Mouse (Mus musculus) adrenal gland, adult 18-20 months (tissue): ENCODE results near the gene Aicda. TPM values are rescaled to one million over a fixed set of nuclear protein-coding genes. Genes with fewer than 3 reads are reported as not detected.
"Not testable (repeated sequence)": the region's sequence is repeated elsewhere in the genome, so short reads cannot be mapped to it uniquely, and the experiment has no call there.

ENCODE experiments used
- DNase-seq, 2 experiments: peaks; one replicate each; pipeline ENCODE4 v3.0.0; 2021 to 2022; ENCODE audit warnings: low spot score in 2 of 2
- long read RNA-seq, 2 experiments: library from polyadenylated mRNA; stranded (forward); transcript quantifications; one replicate each; pipeline ENCODE4 v2.0.0; 2021
- total RNA-seq, 2 experiments: library from RNA; stranded (reverse); gene quantifications; 1 replicate in 1 of 2; 2 replicates in 1 of 2; pipeline ENCODE4 v1.2.3; 2021

The Aicda gene
- total RNA-seq, result not detected
- long read RNA-seq, experiment 1, result 0 reads
- long read RNA-seq, experiment 2, result 0 reads

DNA sequence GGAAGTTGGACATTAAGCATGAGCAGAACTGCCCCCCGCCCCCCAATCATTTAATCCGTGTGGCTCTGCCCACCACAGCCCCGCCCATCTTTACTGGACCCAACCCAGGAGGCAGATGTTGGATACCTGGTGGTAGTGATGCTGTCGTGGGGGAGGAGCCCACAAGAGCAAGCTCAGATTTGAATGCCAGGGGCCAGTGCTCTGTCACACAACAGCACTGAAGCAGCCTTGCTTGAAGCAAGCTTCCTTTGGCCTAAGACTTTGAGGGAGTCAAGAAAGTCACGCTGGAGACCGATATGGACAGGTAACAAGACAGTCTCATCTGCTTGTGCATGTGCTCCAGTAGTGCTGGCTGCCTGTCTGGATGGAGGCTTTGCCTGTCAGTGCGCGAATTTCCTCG lies at the start of gene Aicda:
Gene Aicda (plus strand): TSS at position 196 of the 400 bp plus-strand sequence.
- no peak for DNase-seq

DNA sequence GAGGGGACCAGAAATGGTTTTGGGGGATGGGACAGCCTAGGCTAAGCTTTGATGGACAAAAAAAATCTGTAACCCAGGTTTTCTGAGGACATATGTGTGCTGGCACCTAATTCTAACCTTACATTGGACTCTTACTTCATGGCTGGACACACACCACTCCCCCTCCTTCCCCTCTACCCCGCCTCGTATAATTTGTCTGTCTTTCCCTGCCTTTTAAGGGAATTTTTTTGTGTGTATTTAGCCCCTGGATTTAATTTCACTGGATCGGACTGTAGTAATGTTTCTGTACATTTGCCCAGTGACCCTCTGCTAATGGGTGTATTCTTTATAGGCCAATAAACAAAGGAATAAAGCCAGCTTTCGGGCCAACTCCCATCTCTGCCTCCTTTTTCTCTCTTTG lies 48.6 kb upstream of the Aicda start:
- no peak for DNase-seq

DNA sequence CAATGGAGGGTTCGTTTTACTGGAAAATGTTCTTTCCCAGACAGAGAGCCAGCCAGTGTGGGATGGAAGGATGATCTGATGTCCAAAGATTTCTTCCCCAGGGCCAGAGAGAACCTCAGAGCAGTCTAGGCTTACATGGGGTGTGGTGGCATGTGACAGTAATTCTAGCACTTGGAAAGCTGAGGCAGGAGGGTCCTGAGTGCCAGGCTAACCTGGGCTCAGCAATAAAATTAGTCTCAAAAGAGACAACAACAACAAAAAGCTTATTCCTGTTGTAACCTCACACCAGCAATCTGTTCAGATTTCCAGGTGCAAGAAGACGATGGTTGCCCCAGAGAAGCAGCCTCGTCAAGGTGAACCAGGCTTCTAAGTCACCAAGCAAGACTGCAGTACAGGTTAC lies 48.1 kb upstream of the Aicda start, which contains the start of gene Mfap5:
Gene Mfap5 (plus strand): TSS at position 301 of the 400 bp plus-strand sequence.
- no peak for DNase-seq

DNA sequence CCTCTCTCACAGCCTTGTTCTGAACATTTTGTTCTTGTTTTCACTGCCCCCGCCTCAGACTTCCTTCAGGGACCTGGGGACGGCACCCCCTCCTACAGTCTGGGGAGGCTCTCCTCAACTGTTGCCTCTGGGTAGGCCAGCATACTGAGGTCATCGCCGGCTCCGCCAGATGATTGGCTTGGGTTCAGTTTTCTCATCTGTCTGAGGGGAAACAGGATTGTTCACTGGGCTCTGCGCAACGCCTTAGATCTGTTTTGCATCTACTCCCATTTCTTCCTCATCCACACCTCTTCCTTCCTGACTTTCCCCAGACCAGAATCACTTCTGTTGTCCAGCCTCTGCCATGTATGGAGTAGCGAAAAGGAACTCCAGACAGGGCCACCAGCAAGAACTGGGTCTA lies 45.1 kb upstream of the Aicda start:
- no peak for DNase-seq

DNA sequence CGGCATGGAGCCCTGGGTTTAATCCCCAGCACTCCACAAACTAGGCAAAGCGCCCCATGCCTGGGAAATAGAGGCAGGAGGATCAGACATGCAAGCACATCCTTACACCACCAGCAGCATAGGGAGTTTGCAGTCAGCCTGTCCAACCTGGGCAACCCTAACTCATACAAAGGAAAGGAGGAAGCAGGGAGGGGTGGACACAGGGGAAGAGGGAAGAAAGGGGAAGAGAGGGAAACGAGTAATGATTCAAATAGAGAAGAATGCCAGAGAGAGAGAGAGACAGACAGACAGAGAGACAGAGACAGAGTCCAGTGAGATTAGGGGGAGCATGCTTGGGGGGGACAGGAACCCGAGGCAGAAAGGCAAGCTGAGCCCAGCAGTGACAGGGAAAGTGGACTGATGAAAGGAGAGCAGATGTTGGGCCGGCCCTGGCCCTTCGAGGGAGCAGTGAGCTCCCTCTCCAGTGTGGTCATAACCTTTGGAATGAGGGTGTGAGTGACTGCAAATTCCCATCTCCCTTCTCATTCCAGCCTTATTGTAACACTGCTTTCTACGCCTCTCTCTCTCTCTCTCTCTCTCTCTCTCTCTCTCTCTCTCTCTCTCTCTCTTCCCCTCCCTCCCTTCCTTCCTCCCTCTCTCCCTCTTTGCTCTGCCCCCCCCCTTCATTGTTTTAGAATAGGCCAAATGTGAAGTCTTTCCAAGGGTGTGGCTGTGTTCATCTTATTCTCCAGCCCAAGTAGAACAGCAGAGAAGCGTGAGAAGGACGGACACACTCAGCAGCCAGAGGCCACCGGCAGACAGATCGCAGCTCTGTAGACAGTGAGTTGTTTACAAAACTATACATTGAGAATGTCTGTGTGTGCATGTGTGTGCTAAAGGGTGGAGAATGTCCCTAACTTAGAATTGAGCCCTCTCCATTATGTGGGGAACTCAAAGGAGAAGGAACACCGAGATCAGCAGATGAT lies 40.4 kb upstream of the Aicda start:
- DNase-seq, result no peak

DNA sequence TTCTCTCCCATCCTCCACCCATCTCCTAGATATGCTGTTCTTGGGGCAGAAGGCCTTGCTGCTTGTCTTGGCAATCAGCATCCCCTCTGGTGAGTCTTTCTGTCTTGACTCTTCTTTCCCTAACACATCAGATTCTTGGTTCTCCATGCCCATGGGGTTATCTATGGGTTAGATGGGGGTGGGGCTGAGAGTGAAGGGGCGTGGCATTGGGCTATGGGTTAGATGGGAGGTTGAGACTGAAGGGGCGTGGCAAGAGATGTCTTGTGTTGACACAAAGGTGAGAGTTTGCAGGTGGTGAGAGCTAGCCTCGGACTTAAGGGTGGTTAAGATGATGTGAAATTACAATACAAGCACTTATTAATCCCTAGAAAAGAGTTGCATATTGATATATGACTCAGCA lies 39.3 kb upstream of the Aicda start:
- DNase-seq, result no peak

DNA sequence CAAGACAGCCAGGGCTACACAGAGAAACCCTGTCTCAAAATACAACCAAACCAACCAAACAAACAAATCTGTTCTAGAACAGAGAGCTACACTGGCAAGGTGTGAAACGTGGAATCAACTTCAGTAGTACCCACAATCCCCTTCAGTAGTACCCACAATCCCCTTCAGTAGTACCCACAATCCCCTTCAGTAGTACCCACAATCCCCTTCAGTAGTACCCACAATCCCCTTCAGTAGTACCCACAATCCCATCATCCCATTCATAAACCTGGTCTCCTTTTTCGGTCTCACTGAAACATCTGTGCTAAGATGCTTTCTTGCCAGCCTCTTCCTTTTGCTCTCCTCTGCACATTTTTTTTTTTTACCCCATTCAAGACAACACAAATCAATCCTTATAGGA lies 37.8 kb upstream of the Aicda start:
- not testable (repeated sequence) for DNase-seq

DNA sequence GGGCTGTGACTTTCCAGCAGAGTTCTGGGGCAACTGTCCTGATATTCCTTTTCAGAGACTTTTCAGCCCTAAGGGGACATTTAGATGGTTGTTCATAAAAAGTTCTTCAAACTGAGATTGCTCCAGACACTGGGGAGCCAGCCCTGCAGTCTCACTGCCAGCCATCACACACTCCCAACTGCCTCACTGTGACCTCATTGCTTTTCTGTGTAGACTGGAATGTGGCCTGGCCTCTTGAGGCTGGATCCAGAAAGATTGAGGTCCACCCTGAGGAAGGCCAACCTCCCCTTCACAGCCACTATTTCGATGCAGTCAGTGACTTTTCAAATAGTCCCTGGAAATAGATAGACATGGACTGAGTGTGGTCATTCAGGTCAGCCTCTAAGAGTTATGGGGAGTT lies 35.9 kb upstream of the Aicda start:
- DNase-seq, result no peak

DNA sequence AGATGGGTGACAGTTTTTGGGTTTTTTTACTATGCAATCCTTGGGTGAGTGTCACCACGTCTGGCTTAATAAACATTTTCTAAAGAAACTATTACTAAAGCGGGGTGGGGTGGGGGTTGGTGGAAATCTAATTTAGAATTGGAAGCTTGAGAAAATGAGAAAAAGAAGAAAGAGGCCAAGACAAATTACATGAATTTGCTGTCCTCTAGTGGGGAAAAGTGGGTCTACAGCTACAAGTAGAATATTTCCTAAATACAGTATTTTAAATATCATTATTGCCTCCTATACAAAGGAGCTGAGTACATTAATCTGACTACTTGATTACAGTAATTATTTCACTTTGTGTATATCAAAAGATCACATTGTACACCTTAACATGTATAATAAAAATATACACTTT lies 34.2 kb upstream of the Aicda start:
- no peak for DNase-seq

DNA sequence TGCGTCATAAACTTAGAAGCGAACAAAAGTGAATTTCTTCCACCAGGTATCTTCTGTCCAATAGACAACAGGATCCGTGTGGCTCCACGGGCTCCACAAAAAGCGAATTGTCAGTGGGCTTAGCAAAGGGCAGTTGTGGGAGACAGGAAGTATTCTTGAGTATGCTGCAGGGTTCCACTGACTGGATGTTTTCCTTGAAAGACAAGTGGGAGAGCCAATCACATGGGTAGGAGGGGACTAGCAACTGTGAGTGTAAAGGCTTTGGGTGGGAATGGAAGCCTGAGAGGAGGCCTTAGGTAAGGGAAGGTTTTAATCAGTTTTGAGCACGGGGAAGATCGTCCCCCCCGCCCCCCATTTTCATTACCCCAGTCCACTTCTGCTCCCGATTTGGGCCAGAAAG lies 31.0 kb upstream of the Aicda start:
- no peak for DNase-seq

DNA sequence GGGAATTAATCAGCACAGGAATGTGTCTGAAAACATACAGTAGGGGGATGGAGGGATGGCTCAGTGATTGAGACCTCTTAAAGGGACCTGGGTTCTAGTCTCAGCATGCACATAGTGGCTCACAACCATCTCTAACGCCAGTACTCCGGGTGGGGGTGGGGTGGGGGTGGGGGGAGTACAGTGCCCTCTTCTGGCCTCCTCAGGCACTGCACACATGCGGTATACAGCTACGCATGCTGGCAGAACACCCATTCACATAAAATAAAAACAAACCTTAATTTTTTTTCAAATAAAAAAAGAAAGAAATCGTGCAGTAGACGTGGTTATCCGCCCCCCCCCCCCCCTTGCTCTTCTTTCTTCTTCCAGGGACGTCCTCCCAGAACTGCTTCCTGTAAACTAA lies 30.3 kb upstream of the Aicda start:
- no peak for DNase-seq

DNA sequence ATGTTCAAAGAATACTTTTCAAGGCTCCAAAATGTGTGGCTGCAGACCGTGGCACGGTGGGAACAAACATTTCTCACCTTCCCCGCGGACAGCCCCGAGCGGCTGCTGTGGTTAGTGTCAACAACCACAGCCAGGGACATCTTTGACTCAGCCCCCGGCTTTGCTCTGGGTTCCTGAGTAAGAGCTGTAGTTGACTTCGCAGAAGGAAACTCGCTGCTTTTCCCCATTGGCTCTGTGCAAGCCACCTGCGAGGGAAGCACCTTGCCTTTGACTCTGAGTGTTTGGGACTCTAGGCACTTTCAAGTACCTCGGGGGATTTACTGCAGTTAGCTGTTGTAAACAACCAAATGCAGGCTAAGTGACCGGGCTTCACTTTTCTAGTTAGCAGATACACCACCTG lies 26.0 kb upstream of the Aicda start:
- DNase-seq, result no peak

DNA sequence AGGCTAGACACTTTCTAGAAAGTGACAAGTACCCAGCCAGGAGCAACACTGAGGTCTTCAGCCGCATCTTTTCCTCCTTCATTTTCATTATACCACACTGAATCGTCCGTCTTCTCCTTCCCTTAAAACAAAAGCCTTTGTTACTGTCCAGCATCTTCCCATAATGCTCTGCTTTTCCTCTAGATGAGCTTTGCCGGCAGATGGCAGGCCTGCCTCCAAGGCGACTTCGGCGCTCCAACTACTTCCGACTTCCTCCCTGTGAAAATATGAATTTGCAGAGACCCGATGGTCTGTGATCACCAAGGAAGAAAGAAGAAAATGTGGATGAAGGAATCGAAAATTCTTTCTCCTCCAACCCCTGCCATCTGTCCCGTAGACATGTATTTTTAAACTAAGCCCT lies 25.5 kb upstream of the Aicda start:
- DNase-seq, result no peak

DNA sequence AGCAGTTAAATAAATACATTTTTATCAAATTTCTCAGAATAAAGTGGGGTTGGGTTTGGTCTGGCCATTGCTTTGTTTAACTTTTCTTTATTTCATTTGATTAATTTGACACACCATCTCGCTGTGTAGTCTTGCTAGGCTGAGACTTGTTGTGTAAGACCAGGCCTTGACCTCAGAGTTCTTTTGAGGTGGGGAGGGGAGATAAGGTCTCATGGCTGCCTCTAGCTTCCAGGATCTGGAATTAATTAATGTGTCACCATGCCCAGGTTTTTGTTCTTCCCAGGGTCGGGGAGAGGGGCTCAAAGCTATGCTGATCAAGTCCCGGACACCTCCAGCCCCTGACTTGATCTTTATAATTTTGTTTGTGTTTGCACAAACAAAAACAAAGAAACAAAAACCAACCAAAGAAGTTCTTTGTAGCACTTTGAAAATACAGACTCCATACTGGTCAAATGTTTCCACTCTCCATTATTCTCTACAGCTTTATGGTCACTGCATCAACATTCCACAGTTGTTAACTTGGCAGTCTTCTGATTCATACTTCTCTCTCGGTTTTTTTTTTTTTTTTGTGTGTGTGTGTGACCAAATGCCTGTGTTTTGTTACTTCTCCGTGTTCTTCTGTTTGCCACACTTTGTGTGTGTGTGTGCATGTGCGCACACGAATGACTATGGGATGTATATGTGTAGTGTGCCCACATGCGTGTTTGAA lies 22.0 kb upstream of the Aicda start:
- DNase-seq, result no peak

DNA sequence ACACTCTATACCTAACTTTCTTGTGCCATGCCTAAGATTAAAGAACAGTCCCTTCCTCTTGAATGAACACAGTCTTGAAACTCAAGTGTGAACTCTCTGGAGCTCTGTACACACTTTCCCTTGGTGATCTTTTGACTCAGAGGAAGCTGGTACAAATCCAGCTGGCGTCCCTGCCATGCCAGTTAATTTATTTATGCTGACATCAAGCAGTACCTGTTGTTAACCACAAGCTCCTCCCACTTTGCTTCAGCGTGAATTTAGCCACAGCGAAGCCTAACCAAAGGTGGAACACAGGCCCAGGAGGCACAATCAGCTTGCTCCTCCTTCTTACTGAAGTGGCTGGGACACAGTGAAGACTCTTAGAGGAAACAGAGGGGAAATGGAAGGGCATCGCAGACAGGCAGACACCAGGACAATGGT lies 20.7 kb upstream of the Aicda start:
- no peak for DNase-seq

DNA sequence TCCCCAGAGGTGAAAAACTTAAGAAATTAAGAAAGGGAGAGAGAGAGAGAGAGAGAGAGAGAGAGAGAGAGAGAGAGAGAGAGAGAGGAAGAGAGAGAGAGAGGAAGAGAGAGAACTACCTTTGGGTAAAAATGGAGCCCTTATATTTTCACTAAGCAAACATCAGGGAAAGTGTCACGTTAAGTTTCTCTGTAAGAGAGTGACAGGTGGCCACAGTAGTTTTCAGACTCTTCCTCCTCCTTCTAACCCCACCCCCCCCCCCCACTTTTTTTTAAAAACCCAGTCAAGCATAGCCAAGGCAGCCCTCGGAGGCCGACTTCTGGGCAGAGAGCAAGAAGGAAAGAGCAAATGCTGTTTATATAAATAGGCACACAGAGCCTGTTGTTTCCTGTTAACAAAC lies 19.6 kb upstream of the Aicda start:
- DNase-seq, result no peak

DNA sequence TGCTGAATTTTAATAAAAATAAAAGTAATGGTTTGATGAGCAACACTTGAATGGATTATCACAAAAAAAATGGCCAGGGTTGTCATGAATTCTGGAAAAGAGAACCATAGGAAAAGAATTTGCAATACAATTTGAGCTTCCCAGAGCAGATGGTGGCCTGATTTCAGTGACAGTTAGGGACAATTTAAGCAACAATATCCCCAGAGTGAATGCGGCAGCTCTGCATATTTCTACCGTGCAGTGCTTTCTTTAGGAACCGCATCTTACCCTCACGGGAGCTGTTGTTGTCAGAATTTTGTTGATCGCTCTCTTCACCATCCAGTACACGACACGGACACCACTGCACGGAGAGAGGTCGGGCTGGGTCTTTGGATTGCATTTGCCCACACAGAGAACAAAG lies 14.0 kb upstream of the Aicda start:
- no peak for DNase-seq

DNA sequence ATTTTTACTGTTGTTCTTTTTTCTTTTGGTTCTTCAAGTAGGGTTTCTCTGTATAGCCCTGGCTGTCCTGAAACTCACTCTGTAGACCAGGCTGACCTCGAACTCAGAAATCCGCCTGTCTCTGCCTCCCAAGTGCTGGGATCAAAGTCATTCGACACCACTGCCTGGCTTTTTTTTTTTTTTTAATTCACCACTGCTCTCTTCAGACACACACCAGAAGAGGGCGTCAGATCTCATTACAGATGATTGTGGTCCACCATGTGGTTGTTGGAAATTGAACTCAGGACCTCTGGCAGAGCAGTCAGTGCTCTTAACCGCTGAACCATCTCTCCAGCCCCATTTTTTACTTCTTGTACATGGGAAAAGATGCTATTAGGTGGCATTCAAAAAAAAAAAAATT lies 11.1 kb upstream of the Aicda start:
- not testable (repeated sequence) for DNase-seq

DNA sequence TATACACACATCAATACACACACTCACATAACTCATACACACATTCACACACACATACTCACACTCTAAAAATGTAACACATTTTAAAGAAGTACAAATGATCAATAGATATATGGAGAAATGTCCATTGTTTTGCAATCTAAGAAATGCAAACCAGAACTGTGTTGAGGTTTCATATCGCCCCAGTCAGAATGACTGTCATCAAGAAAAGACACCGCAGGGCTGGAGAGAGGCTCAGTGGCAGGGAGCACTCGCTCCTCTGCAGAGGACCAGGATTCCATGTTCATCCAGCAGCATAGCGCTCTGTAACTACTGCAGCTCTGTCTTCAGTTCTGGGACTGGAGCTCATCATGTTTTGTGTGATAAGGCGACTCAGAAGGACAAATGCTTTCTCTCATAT lies 10.0 kb upstream of the Aicda start:
- DNase-seq, result no peak

DNA sequence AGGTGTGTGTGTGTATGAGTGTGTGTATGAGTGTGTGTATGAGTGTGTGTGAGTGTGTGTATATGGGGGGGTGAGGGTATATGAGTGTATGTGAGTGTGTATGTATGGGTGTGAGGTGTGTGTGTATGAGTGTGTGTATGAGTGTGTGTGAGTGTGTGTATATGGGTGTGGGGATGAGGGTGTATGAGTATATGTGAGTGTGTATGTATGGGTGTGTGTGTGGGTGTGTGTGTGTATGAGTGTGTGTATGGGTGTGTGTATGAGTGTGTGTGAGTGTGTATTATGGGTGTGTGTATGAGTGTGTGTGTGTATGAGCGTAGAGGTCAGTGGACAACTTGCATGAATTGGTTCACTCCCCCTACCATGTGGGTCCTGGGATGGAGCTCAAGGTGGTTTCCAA lies 8.9 kb upstream of the Aicda start:
- no peak for DNase-seq

DNA sequence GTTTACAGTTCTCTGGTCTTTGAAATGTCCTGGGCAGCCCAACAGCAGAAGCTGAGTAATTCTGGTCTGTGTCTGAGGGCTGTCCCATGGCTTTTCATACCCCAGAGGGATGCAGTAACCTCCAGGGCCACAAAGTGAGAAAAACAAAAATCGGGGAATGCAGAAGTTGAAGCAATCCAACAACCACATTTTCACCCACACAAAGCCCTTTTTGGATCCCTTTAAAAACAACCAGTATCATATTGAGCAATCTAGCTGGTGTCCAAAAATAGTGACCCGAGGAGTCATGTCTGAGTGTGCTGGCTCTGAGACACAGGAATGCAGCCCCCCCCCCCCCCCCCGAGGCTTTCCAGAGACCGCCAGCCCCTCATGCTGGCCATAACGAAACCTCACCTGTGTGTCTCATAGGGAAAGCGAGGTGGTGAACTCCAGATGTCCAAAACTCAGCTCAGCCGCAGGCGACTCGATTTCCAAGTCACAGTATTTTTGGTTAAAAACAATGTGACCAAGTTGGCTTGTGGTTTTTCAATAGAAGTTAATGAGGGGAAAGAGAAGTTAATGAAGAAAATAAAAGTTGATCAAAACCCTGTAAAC lies 8.2 kb upstream of the Aicda start:
- no peak for DNase-seq

DNA sequence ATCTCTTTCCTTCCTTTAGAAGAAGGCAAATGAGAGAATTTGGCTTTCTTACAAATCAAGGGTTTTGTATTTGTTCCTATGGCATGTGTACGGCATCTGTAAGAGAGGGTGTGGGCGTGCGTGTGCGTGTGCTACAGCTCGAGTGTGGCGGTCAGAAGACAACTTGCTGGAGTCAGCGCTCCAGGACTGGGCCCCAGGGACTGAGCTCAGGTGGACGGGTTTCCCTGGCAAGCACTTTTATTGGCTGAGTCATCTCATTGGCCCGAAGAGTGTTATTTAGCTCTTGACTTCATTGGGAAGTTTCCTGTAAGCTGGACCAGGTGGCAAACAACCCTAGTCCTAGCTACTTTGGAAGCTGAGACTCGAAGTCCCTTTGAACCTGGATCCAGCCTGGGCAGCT lies 7.7 kb upstream of the Aicda start:
- DNase-seq, result no peak
